Mouse (Mus musculus) neural tube, embryonic 15.5 days (tissue): ENCODE data around the gene Phlpp2. TPM values are rescaled to one million over a fixed set of nuclear protein-coding genes. Genes with fewer than 3 reads are reported as not detected.

Experiments
- ATAC-seq: fragments of 200-750 bp; cut with Nextera tagmentation; 2 replicates; pipeline ENCODE4 v1.8.0; 2017; ENCODE audit warnings: mild to moderate bottlenecking, moderate TSS enrichment, moderate library complexity; ENCODE audit not compliant: low FRiP score
- H3K27ac ChIP-seq: fragments of 300-500 bp; sonication (generic); replicated peaks from 2 replicates; pipeline ENCODE4 v1.5.1; 2015; ENCODE audit warnings: mild to moderate bottlenecking, inconsistent platforms
- H3K27me3 ChIP-seq: fragments of 300-500 bp; sonication (generic); replicated peaks from 2 replicates; pipeline ENCODE4 v1.6.1; 2015; ENCODE audit warnings: inconsistent platforms
- H3K36me3 ChIP-seq: fragments of 300-500 bp; sonication (generic); 2 replicates; pipeline ENCODE4 v1.6.1; 2015; ENCODE audit warnings: inconsistent platforms
- H3K4me1 ChIP-seq: fragments of 300-500 bp; sonication (generic); 2 replicates; pipeline ENCODE4 v1.6.1; 2015; ENCODE audit warnings: inconsistent platforms
- H3K4me2 ChIP-seq: fragments of 300-500 bp; sonication (generic); 2 replicates; pipeline ENCODE4 v1.6.1; 2015; ENCODE audit warnings: inconsistent platforms, mild to moderate bottlenecking, moderate library complexity
- H3K4me3 ChIP-seq: fragments of 300-500 bp; sonication (generic); replicated peaks from 2 replicates; pipeline ENCODE4 v1.5.1; 2015; ENCODE audit warnings: mild to moderate bottlenecking, inconsistent platforms
- H3K9ac ChIP-seq: fragments of 300-500 bp; sonication (generic); replicated peaks from 2 replicates; pipeline ENCODE4 v1.6.1; 2015; ENCODE audit warnings: mild to moderate bottlenecking, inconsistent platforms
- H3K9me3 ChIP-seq: fragments of 300-500 bp; sonication (generic); replicated peaks from 2 replicates; pipeline ENCODE4 v1.6.1; 2016; ENCODE audit warnings: inconsistent platforms
- WGBS: fragments of 180-500 bp; shearing (Covaris S2); methylation state at CpG from one replicate; pipeline ENCODE4 v1.1.7; 2015; ENCODE audit warnings: mixed read lengths; 5-methylcytosine and 5-hydroxymethylcytosine counted together
- polyA plus RNA-seq: library from polyadenylated mRNA; unstranded; fragments of >200 nt; fragmentation: Nextera tagmentation; extraction: Ambion mirVana; gene quantifications from 2 replicates; pipeline ENCODE4 v1.2.1, GENCODE M21; 2015

Gene Phlpp2
- polyA plus RNA-seq, 1 experiment from 2014 or later = 4.6 TPM

DNA sequence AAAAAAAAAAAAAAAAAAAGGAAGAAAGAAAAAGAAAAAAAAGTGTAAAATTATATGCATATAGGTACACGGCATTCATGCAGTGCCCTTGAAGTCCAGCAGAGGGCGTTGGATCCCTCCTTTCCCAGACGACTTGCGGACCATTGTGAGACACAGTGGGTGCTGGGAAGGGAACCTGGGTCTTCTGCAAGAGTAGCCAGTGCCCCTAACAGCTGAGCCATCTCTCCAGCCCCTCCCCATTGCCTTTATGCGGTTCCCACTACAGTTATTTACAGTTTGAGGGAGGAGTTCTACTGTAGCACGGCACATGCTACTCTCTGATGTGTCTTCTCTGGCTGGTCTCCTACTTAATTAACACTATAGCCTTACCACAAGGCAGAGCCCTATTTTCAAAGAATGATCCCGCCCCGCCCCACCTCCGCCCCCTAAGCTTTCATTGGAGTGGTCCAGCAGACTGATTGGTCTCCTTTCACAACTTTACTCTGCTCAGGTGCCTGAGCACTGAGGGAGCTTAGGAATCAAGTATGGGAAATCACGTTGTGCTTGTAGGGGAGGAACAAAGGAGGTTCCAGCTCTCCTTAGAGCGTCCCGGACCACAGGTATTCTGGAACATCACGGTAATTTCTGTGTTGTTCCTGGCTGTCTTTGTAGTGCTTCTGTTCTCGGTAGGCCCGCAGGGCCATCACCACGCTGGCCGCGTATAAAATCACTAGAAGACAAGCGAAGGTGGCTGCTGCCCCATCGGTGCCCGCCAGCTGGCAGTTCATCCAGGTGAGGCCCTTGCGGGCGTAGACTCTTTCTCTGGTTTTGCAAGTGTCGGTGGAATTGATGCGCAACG, 79.3 kb downstream of the Phlpp2 start:
- peak overlapping the region; percentile 61 for H3K4me2 ChIP-seq
- H3K9me3 ChIP-seq = no peaks in the 10 kb centered on the region
- peak overlapping the region; percentile 42 for H3K9ac ChIP-seq
- H3K36me3 ChIP-seq = no peaks in the 10 kb centered on the region; the same call in 1 of the 2 replicates
- peak overlapping the region; percentile 74 for H3K27ac ChIP-seq
- peak overlapping the region; percentile 40 for H3K4me3 ChIP-seq
- peaks cover 35% of the 10 kb centered on the region for H3K4me1 ChIP-seq
- WGBS = 2% methylated on average over 26 of the region's 26 CpGs
- no peaks in the 10 kb centered on the region for H3K27me3 ChIP-seq
- ATAC-seq = peak; percentile 67

- H3K9me3 ChIP-seq = no peaks in the 10 kb centered on the region
- 2% methylated on average over 19 of the region's 19 CpGs for WGBS
These were observed 79.9 kb downstream of the Phlpp2 start for GRCm38 (mm10) chr8:109948285-109948564.

DNA sequence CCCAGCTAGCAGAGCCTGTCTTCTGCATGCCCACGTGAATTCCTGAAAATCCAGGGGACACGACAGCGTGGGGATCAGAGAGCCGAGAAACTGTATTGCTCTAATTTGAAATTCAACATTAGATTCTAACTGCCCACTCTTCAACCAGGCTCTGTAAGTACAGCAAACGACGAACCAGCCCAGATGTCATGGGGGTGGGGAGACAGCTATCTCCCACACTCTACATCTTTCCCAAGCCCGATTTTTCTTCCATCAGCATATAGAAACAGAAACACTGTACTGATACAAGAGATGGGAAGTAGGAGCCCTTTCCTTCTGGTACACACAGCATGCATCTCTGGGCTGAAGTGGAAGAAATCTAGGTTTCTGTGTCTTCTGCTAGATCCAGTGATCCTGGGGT, 83.8 kb downstream of the Phlpp2 start:
- no peak for ATAC-seq
- peaks cover 29% of the 10 kb centered on the region for H3K4me1 ChIP-seq
- H3K27me3 ChIP-seq = no peaks in the 10 kb centered on the region
- no peaks in the 10 kb centered on the region for H3K9me3 ChIP-seq
- no peak overlapping the region for H3K9ac ChIP-seq
- H3K4me2 ChIP-seq = no peak overlapping the region
- H3K36me3 ChIP-seq = no peaks in the 10 kb centered on the region
- WGBS = 73% methylated on average over 7 of the region's 7 CpGs
- H3K4me3 ChIP-seq = no peak overlapping the region
- no peak overlapping the region for H3K27ac ChIP-seq

More at GRCm38 (mm10) chr8:109948285-109948564, 79.9 kb downstream of the Phlpp2 start:
- Histone ChIP-seq H3K4me3 (peak overlapping the region; percentile 40), H3K9ac (peak overlapping the region; percentile 42), H3K36me3 (no peaks in the 10 kb centered on the region; the same call in 1 of the 2 replicates), H3K4me2 (peak overlapping the region; percentile 61), H3K27ac (peak overlapping the region; percentile 74), H3K4me1 (peaks cover 35% of the 10 kb centered on the region), H3K27me3 (no peaks in the 10 kb centered on the region)
- ATAC-seq = peak; percentile 48

GRCm38 (mm10) chr8:109954486-109954948, 86.2 kb downstream of the Phlpp2 start:
- no peaks in the 10 kb centered on the region for H3K9me3 ChIP-seq
- peak overlapping the region; percentile 6 for H3K27ac ChIP-seq
- ATAC-seq = peak; percentile 79
- peaks cover 19% of the 10 kb centered on the region for H3K4me1 ChIP-seq
- no peak overlapping the region for H3K9ac ChIP-seq
- no peaks in the 10 kb centered on the region for H3K36me3 ChIP-seq
- H3K4me3 ChIP-seq = no peak overlapping the region
- no peak overlapping the region for H3K4me2 ChIP-seq
- 0 out of 2 replicates have a peak, but pooled peaks cover 3% of the 10 kb centered on the region for H3K27me3 ChIP-seq
- 27% methylated on average over 13 of the region's 13 CpGs for WGBS

DNA sequence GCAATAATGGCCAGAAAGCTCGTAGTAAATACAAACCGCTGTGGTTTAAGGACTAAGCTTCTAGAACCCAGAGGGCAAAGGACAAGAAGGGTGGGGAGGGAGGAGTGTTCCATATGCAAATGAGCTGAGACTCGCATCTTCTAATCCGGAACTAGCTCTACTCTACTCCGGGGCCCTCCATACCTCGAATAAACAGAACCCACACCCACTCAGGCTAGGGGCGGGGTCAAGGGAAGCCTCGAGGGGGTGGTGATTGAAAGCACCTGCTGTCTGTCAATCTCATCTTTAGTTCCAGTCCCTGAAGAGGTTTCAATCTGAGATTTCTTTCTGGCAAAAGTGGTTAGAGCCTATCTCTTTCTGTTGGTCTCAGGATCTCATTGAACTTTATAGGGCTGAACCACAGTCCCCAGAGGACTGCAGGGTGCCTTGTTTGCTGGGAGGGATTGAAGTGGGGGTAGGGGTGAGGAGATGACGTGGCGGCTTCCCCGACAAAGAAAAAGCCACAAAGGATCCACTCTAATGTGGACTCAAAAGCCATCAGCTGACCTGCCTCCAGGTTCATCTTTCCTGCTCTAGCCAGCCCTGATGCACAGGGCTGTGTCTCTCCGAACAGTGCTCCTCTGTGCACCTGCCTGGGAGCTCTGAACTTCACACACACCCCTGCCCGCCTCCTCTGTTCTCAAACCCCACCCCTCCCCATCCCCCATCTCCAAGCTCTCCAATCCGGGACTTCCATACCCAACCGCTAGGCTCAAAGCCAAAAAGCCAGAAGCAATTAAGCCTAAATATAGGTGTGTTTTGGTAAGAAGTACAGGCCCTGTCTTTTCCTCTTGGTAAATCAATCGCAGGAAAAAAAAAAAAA, 89.1 kb downstream of the Phlpp2 start:
- Histone ChIP-seq H3K4me1 (peaks cover 33% of the 10 kb centered on the region), H3K36me3 (no peaks in the 10 kb centered on the region), H3K4me2 (0 out of 2 replicates have a peak overlapping the region, but pooled peaks have one; percentile 17), H3K4me3 (no peak overlapping the region), H3K9ac (no peak overlapping the region), H3K27me3 (peaks cover 26% of the 10 kb centered on the region), H3K27ac (no peak overlapping the region), H3K9me3 (no peaks in the 10 kb centered on the region)
- ATAC-seq = no peak
- WGBS = 5% methylated on average over 16 of the region's 16 CpGs

DNA sequence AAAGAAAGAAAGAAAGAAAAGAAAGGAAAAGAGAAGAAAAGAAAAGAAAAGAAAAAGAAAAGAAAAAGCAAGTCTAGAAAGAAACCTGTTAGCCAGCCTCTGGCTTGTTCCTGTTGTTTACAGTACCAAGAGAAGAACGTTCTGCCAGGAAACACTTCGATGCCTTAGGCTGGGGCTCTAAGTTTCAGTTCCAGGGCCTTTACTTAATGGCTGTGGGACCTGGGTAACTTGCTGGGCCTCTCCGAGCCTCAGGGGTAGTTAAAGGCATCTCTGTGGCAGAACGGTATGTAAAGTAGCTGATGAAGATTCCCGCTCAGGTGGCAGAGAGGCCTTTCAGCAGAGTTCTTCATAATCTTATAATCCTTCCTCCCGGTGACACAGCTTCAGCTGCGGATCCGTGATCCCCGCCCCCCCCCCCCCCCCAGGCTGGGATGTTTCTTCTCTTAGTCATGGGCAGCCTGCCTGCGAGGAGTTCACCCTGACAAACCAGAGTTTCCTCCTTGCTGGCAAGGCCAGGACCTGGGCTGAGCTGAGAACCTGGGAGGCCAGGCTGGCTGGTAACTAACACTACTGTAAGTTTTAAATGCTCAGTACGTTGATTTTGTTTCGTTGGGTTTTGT, 89.8 kb downstream of the Phlpp2 start:
- Histone ChIP-seq H3K9me3 (no peaks in the 10 kb centered on the region), H3K4me1 (peaks cover 33% of the 10 kb centered on the region), H3K9ac (no peak overlapping the region), H3K27ac (no peak overlapping the region), H3K27me3 (peaks cover 34% of the 10 kb centered on the region), H3K36me3 (no peaks in the 10 kb centered on the region), H3K4me2 (no peak overlapping the region), H3K4me3 (no peak overlapping the region)
- ATAC-seq = no peak
- 40% methylated on average over 12 of the region's 12 CpGs for WGBS

GRCm38 (mm10) chr8:109959112-109959511, 90.8 kb downstream of the Phlpp2 start:
- 55% methylated on average over 4 of the region's 4 CpGs for WGBS

DNA sequence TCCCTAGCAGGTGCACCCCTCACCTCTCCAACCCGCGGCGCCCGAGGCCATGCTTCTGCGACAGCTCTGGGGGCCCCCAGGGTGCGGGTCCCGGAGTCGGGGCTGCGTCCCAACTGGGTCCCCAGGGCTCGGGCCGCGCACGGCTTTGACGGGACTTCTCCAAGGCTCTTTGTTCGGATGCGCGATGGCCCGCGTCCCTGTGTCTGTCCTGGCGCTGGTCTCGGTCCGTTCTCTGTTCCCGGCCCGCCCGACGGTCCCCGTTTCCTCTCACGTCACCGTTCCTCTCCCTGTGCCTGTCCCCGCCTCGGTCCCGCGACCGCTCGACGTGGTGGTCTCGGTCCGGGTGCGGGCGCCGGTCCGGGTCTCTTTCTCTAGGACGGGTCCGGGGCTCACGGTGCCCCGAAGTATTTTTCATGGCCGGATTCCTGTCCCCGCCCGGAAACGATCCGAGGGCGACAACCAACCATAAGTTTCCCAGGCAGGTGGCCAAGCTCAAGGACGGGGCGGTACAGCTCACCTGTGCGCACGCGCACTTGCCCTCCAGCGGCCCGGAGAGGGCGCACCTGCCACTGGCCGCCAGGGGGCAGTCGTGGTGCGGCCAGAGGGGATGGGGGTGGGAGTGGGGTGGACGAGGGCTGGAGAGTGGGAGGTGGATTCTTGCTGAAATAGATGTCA, 93.5 kb downstream of the Phlpp2 start, which contains the start of gene Marveld3:
Gene Marveld3, minus strand, starts transcription at position 511 of the 675 bp plus-strand sequence.
- H3K36me3 ChIP-seq = no peaks in the 10 kb centered on the region
- H3K9ac ChIP-seq = no peak within 1 kb of the TSS
- peaks cover 39% of the 10 kb centered on the region for H3K27me3 ChIP-seq
- peak within 1 kb of the TSS; percentile 57 for H3K4me2 ChIP-seq
- peak; percentile 53; the same call in 1 of the 2 replicates for ATAC-seq
- 2% methylated on average over 64 of the region's 64 CpGs for WGBS
- no peak within 1 kb of the TSS for H3K27ac ChIP-seq
- peak within 1 kb of the TSS; percentile 35 for H3K4me3 ChIP-seq
- no peaks in the 10 kb centered on the region for H3K9me3 ChIP-seq
- peaks cover 23% of the 10 kb centered on the region for H3K4me1 ChIP-seq

More at GRCm38 (mm10) chr8:109959112-109959511, 90.8 kb downstream of the Phlpp2 start:
- Histone ChIP-seq H3K36me3 (no peaks in the 10 kb centered on the region), H3K27me3 (peaks cover 39% of the 10 kb centered on the region), H3K27ac (no peak overlapping the region), H3K4me1 (peaks cover 31% of the 10 kb centered on the region), H3K4me3 (no peak overlapping the region), H3K4me2 (no peak overlapping the region), H3K9ac (no peak overlapping the region), H3K9me3 (no peaks in the 10 kb centered on the region)
- ATAC-seq = no peak

- no peak overlapping the region for H3K4me3 ChIP-seq
- no peak overlapping the region for H3K27ac ChIP-seq
- no peak overlapping the region for H3K4me2 ChIP-seq
- H3K27me3 ChIP-seq = peaks cover 40% of the 10 kb centered on the region
- 76% methylated on average over 9 of the region's 9 CpGs for WGBS
- H3K9ac ChIP-seq = no peak overlapping the region
- ATAC-seq = no peak
- peaks cover 16% of the 10 kb centered on the region for H3K4me1 ChIP-seq
- no peaks in the 10 kb centered on the region for H3K9me3 ChIP-seq
- no peaks in the 10 kb centered on the region for H3K36me3 ChIP-seq
These were observed 94.6 kb downstream of the Phlpp2 start for GRCm38 (mm10) chr8:109962896-109963295.

DNA sequence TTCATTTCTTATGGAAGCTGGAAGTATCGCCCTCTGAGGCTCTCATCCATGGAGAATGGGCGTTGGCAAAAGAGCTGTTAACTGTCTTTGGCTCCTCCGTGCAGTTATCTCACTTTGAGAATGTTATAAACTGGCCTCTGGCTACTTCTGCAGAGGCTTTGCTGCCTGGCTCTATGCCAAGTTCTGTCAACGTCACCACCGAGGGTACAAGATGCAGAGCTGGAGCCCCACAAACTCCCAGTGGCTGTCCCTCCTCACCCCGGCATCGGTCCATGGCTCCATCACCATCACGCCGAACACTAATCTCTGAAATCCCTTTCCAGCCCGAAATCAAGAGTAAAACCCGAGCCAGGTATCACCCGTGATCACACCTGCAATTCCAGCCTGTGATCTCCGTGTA, 95.1 kb downstream of the Phlpp2 start:
- peaks cover 14% of the 10 kb centered on the region for H3K4me1 ChIP-seq
- no peak overlapping the region for H3K4me2 ChIP-seq
- 72% methylated on average over 13 of the region's 13 CpGs for WGBS
- H3K9me3 ChIP-seq = no peaks in the 10 kb centered on the region
- no peak overlapping the region for H3K9ac ChIP-seq
- ATAC-seq = no peak
- no peaks in the 10 kb centered on the region for H3K36me3 ChIP-seq
- H3K27me3 ChIP-seq = peaks cover 43% of the 10 kb centered on the region
- H3K27ac ChIP-seq = no peak overlapping the region
- no peak overlapping the region for H3K4me3 ChIP-seq

GRCm38 (mm10) chr8:109964106-109964505, 95.8 kb downstream of the Phlpp2 start:
- H3K36me3 ChIP-seq = no peaks in the 10 kb centered on the region
- peaks cover 47% of the 10 kb centered on the region for H3K27me3 ChIP-seq
- no peaks in the 10 kb centered on the region for H3K9me3 ChIP-seq
- 67% methylated on average over 4 of the region's 4 CpGs for WGBS
- H3K27ac ChIP-seq = no peak overlapping the region
- no peak overlapping the region for H3K4me3 ChIP-seq
- no peak overlapping the region for H3K9ac ChIP-seq
- peaks cover 14% of the 10 kb centered on the region for H3K4me1 ChIP-seq
- ATAC-seq = no peak
- H3K4me2 ChIP-seq = no peak overlapping the region
